Mouse (Mus musculus) MEL (cell line): ENCODE measurements around the gene Tmem81. TPM values are rescaled to one million over a fixed set of nuclear protein-coding genes. Genes with fewer than 3 reads are reported as not detected.

ENCODE experiments used
- DNase-seq: peaks from one replicate; pipeline ENCODE4 v3.0.0; 2011; ENCODE audit warnings: low read depth, low spot score
- H3K27ac ChIP-seq: 2 replicates; pipeline ENCODE4 v1.5.1; 2012; ENCODE audit warnings: low read depth, mild to moderate bottlenecking, control low read depth, low read length, moderate library complexity; ENCODE audit not compliant: control insufficient read depth
- H3K27me3 ChIP-seq, 2 experiments: fragments of 150-350 bp in 1 of 2; sonication (generic) in 1 of 2; 2 replicates each; pipeline ENCODE4 v1.6.1; 2012; ENCODE audit warnings: low read length in 2 of 2, mild to moderate bottlenecking in 2 of 2, improper control_type of control experiment in 1 of 2, moderate library complexity in 1 of 2; ENCODE audit not compliant: insufficient read depth in 2 of 2, control insufficient read depth in 1 of 2
- H3K36me3 ChIP-seq, 2 experiments: 2 replicates each; pipeline ENCODE4 v1.6.1; 2012 to 2014; ENCODE audit warnings: low read length in 2 of 2, improper control_type of control experiment in 1 of 2, inconsistent platforms in 1 of 2, mild to moderate bottlenecking in 1 of 2; ENCODE audit not compliant: insufficient read depth in 2 of 2, control insufficient read depth in 1 of 2
- H3K4me1 ChIP-seq, 2 experiments: fragments of 150-350 bp in 1 of 2; sonication (generic) in 1 of 2; 2 replicates each; pipeline ENCODE4 v1.6.1; 2012; ENCODE audit warnings: low read length in 2 of 2, improper control_type of control experiment in 1 of 2, mild to moderate bottlenecking in 1 of 2; ENCODE audit not compliant: insufficient read depth in 2 of 2, control insufficient read depth in 1 of 2
- H3K4me3 ChIP-seq, 2 experiments: fragments of 150-350 bp in 1 of 2; sonication (generic) in 1 of 2; 2 replicates each; pipeline ENCODE4 v1.5.1; 2012; ENCODE audit warnings: low read depth in 2 of 2, low read length in 2 of 2, mild to moderate bottlenecking in 2 of 2, moderate library complexity in 2 of 2, control low read depth in 1 of 2, improper control_type of control experiment in 1 of 2; ENCODE audit not compliant: control insufficient read depth in 1 of 2, insufficient read depth in 1 of 2
- H3K79me2 ChIP-seq: 2 replicates; pipeline ENCODE4 v1.6.1; 2012; ENCODE audit warnings: mild to moderate bottlenecking, low read length, moderate library complexity; ENCODE audit not compliant: control insufficient read depth, poor library complexity, insufficient read depth
- H3K9ac ChIP-seq: 2 replicates; pipeline ENCODE4 v1.6.1; 2012; ENCODE audit warnings: low read depth, mild to moderate bottlenecking, control low read depth, low read length, moderate library complexity; ENCODE audit not compliant: control insufficient read depth, poor library complexity, severe bottlenecking
- H3K9me3 ChIP-seq: fragments of 150-350 bp; sonication (generic); replicated peaks from 2 replicates; pipeline ENCODE4 v1.6.1; 2012; ENCODE audit warnings: mild to moderate bottlenecking, low read length, improper control_type of control experiment, moderate library complexity; ENCODE audit not compliant: insufficient read depth
- BHLHE40 ChIP-seq: IDR thresholded peaks from 2 replicates; pipeline ENCODE4 v1.6.1; 2012; ENCODE audit warnings: low read depth, mild to moderate bottlenecking, inconsistent platforms, low read length, improper control_type of control experiment, borderline replicate concordance
- CHD1 ChIP-seq: IDR thresholded peaks from 2 replicates; pipeline ENCODE4 v1.6.1; 2012; ENCODE audit warnings: low read depth, mild to moderate bottlenecking, inconsistent platforms, low read length, improper control_type of control experiment
- CHD2 ChIP-seq: IDR thresholded peaks from 2 replicates; pipeline ENCODE4 v1.6.1; 2011; ENCODE audit warnings: low read length, improper control_type of control experiment
- ELF1 ChIP-seq: IDR thresholded peaks from 2 replicates; pipeline ENCODE4 v1.6.1; 2014; ENCODE audit warnings: low read depth, mild to moderate bottlenecking, inconsistent platforms, low read length, improper control_type of control experiment, moderate library complexity
- EP300 ChIP-seq, 2 experiments: IDR thresholded peaks; 2 replicates each; pipeline ENCODE4 v1.6.1; 2011; ENCODE audit warnings: improper control_type of control experiment in 2 of 2, low read length in 2 of 2, low read depth in 1 of 2, mild to moderate bottlenecking in 1 of 2
- GABPA ChIP-seq: IDR thresholded peaks from 2 replicates; pipeline ENCODE4 v1.6.1; 2012; ENCODE audit warnings: low read depth, mild to moderate bottlenecking, inconsistent platforms, low read length, improper control_type of control experiment, moderate library complexity
- HCFC1 ChIP-seq: IDR thresholded peaks from 2 replicates; pipeline ENCODE4 v1.6.1; 2012; ENCODE audit warnings: low read depth, mild to moderate bottlenecking, inconsistent platforms, low read length, improper control_type of control experiment, moderate library complexity
- JUND ChIP-seq: IDR thresholded peaks from 2 replicates; pipeline ENCODE4 v1.6.1; 2011; ENCODE audit warnings: low read depth, mild to moderate bottlenecking, improper control_type of control experiment, low read length
- MAFK ChIP-seq: IDR thresholded peaks from 2 replicates; pipeline ENCODE4 v1.6.1; 2011; ENCODE audit warnings: low read depth, mild to moderate bottlenecking, low read length, improper control_type of control experiment, borderline replicate concordance
- MAX ChIP-seq: IDR thresholded peaks from 2 replicates; pipeline ENCODE4 v1.6.1; 2011; ENCODE audit warnings: low read length, improper control_type of control experiment
- MXI1 ChIP-seq: IDR thresholded peaks from 2 replicates; pipeline ENCODE4 v1.6.1; 2011; ENCODE audit warnings: mild to moderate bottlenecking, low read depth, low read length, improper control_type of control experiment
- MYB ChIP-seq: IDR thresholded peaks from 2 replicates; pipeline ENCODE4 v1.6.1; 2011; ENCODE audit warnings: mild to moderate bottlenecking, low read depth, low read length, improper control_type of control experiment
- MYC ChIP-seq: IDR thresholded peaks from 2 replicates; pipeline ENCODE4 v1.6.1; 2011; ENCODE audit warnings: low read depth, mild to moderate bottlenecking, low read length, improper control_type of control experiment, moderate library complexity
- NELFE ChIP-seq: IDR thresholded peaks from 2 replicates; pipeline ENCODE4 v1.6.1; 2011; ENCODE audit warnings: low read depth, low read length, improper control_type of control experiment
- RAD21 ChIP-seq: IDR thresholded peaks from 2 replicates; pipeline ENCODE4 v1.6.1; 2011; ENCODE audit warnings: mild to moderate bottlenecking, low read depth, low read length, improper control_type of control experiment
- SMC3 ChIP-seq: IDR thresholded peaks from 2 replicates; pipeline ENCODE4 v1.6.1; 2011; ENCODE audit warnings: low read depth, low read length, improper control_type of control experiment
- TAL1 ChIP-seq: IDR thresholded peaks from 2 replicates; pipeline ENCODE4 v1.6.1; 2012; ENCODE audit warnings: mild to moderate bottlenecking, inconsistent platforms, low read length, moderate library complexity, mixed read lengths
- ZC3H11A ChIP-seq: IDR thresholded peaks from 2 replicates; pipeline ENCODE4 v1.6.1; 2012; ENCODE audit warnings: low read depth, mild to moderate bottlenecking, inconsistent platforms, low read length, improper control_type of control experiment
- ZKSCAN1 ChIP-seq: IDR thresholded peaks from 2 replicates; pipeline ENCODE4 v1.6.1; 2012; ENCODE audit warnings: low read depth, mild to moderate bottlenecking, inconsistent platforms, low read length, improper control_type of control experiment, moderate library complexity
- ZNF384 ChIP-seq: IDR thresholded peaks from 2 replicates; pipeline ENCODE4 v1.6.1; 2012; ENCODE audit warnings: low read depth, mild to moderate bottlenecking, inconsistent platforms, low read length, improper control_type of control experiment
- polyA plus RNA-seq, 2 experiments: library from polyadenylated mRNA; stranded (reverse) in 1 of 2; unstranded in 1 of 2; fragments of >175 nt in 1 of 2; fragments of >200 nt in 1 of 2; gene quantifications; 2 replicates each; pipeline versions ENCODE4 v1.2.1 to v1.2.4; 2012; ENCODE audit warnings: low replicate concordance in 2 of 2, low read depth in 1 of 2; ENCODE audit not compliant: insufficient read length in 2 of 2, insufficient read depth in 1 of 2, missing spikeins in 1 of 2
- total RNA-seq: library from RNA; depleted of rRNA; stranded (reverse); fragments of 300-350 nt; gene quantifications from 2 replicates; pipeline ENCODE4 v1.2.3, GENCODE M21; 2012

Tmem81 gene
- total and polyA plus RNA-seq, 3 experiments: 2.9 to 5.4 TPM; not detected in 1

GRCm38 (mm10) chr1:132509771-132510170 lies 3.7 kb downstream of the Tmem81 start:
- no peaks in the 10 kb centered on the region for H3K4me1 ChIP-seq
- H3K79me2 ChIP-seq: no peaks in the 10 kb centered on the region
- H3K9me3 ChIP-seq: no peaks in the 10 kb centered on the region
- peaks cover 0 to 3% of the 10 kb centered on the region in 2 experiments; a peak in 2 of 4 replicates for H3K36me3 ChIP-seq
- H3K4me3 ChIP-seq: no peak overlapping the region
- DNase-seq: no peak
- no peak overlapping the region for H3K9ac ChIP-seq
- no peaks in the 10 kb centered on the region; a peak in 1 of 4 replicates for H3K27me3 ChIP-seq
- TF ChIP-seq MXI1 (no peak), CHD2 (no peak), ZC3H11A (no peak), NELFE (no peak), ELF1 (no peak), MAX (no peak), MAFK (no peak), MYB (no peak), ZNF384 (no peak), RAD21 (no peak), ZKSCAN1 (no peak), MYC (no peak), GABPA (no peak), CHD1 (no peak), HCFC1 (no peak), JUND (no peak), EP300 (IDR thresholded peaks at IDR 0.05; ENCODE audit: low read depth in 1 of 2, low read length in 2 of 2) (no peak), TAL1 (no peak), SMC3 (no peak)
- TF ChIP-seq, all 39 proteins: peak for 0
- no peak overlapping the region for H3K27ac ChIP-seq

GRCm38 (mm10) chr1:132511521-132511920 lies 5.5 kb downstream of the Tmem81 start:
- H3K9ac ChIP-seq: no peak overlapping the region
- no peaks in the 10 kb centered on the region for H3K9me3 ChIP-seq
- H3K4me1 ChIP-seq: no peaks in the 10 kb centered on the region
- no peak for DNase-seq
- no peaks in the 10 kb centered on the region for H3K79me2 ChIP-seq
- H3K27me3 ChIP-seq: no peaks in the 10 kb centered on the region; a peak in 1 of 4 replicates
- H3K27ac ChIP-seq: no peak overlapping the region
- H3K36me3 ChIP-seq: no peaks in the 10 kb centered on the region; a peak in 1 of 4 replicates
- TF ChIP-seq CHD1: no peak
- no peak for TF ChIP-seq BHLHE40
- TF ChIP-seq SMC3: no peak
- H3K4me3 ChIP-seq: no peak overlapping the region
